Mouse (Mus musculus): ENCODE measurements around the gene Mettl7b. TPM values are rescaled to one million over a fixed set of nuclear protein-coding genes. Genes with fewer than 3 reads are reported as not detected.

Mettl7b gene
- polyA plus RNA-seq, 1 experiment from 2014 or later: not detected

GRCm38 (mm10) chr10:128918246-128918645 lies 42.5 kb downstream of the Mettl7b start:
- no peaks in the 10 kb centered on the region for H3K9me3 ChIP-seq (ENCODE audit: control insufficient read depth, low read length)
- no peak overlapping the region for H3K4me3 ChIP-seq (ENCODE audit: low read depth, low read length)
- H3K27me3 ChIP-seq (ENCODE audit: control insufficient read depth, insufficient read depth, low read length): no peaks in the 10 kb centered on the region
- ATAC-seq (replicated peaks; ENCODE audit: low FRiP score) (no peak), DNase-seq (ENCODE audit: low spot score) (no peak)
- no peaks in the 10 kb centered on the region; the same call in 1 of the 2 replicates for H3K4me1 ChIP-seq (replicated peaks; ENCODE audit: control insufficient read depth, insufficient read depth, low read length)
- H3K36me3 ChIP-seq (ENCODE audit: control insufficient read depth, insufficient read depth, low read length): no peaks in the 10 kb centered on the region
- H3K4me2 ChIP-seq (ENCODE audit: low read depth, low read length, severe bottlenecking): no peak overlapping the region
- WGBS: 82% methylated on average over 7 of the region's 7 CpGs
- H3K9ac ChIP-seq (ENCODE audit: low read length): no peak overlapping the region
- H3K27ac ChIP-seq (ENCODE audit: low read depth, low read length): no peak overlapping the region

GRCm38 (mm10) chr10:128917400-128917799 lies 43.4 kb downstream of the Mettl7b start:
- Histone ChIP-seq H3K4me1 (replicated peaks; ENCODE audit: control insufficient read depth, insufficient read depth, low read length) (no peaks in the 10 kb centered on the region; the same call in 1 of the 2 replicates), H3K9ac (ENCODE audit: low read length) (no peak overlapping the region), H3K4me3 (ENCODE audit: low read depth, low read length) (no peak overlapping the region), H3K27me3 (ENCODE audit: control insufficient read depth, insufficient read depth, low read length) (no peaks in the 10 kb centered on the region), H3K36me3 (ENCODE audit: control insufficient read depth, insufficient read depth, low read length) (no peaks in the 10 kb centered on the region), H3K27ac (ENCODE audit: low read depth, low read length) (no peak overlapping the region), H3K4me2 (ENCODE audit: low read depth, low read length, severe bottlenecking) (no peak overlapping the region), H3K9me3 (ENCODE audit: control insufficient read depth, low read length) (no peaks in the 10 kb centered on the region)
- 87% methylated on average over 6 of the region's 6 CpGs for WGBS
- no peak for ATAC-seq (replicated peaks; ENCODE audit: low FRiP score)
- no peak for DNase-seq (ENCODE audit: low spot score)

- Histone ChIP-seq H3K4me1 (replicated peaks; ENCODE audit: control insufficient read depth, insufficient read depth, low read length) (no peaks in the 10 kb centered on the region; the same call in 1 of the 2 replicates), H3K27me3 (ENCODE audit: control insufficient read depth, insufficient read depth, low read length) (no peaks in the 10 kb centered on the region), H3K27ac (ENCODE audit: low read depth, low read length) (no peak overlapping the region), H3K9ac (ENCODE audit: low read length) (no peak overlapping the region), H3K36me3 (ENCODE audit: control insufficient read depth, insufficient read depth, low read length) (no peaks in the 10 kb centered on the region), H3K4me3 (ENCODE audit: low read depth, low read length) (no peak overlapping the region), H3K9me3 (ENCODE audit: control insufficient read depth, low read length) (no peaks in the 10 kb centered on the region), H3K4me2 (ENCODE audit: low read depth, low read length, severe bottlenecking) (no peak overlapping the region)
- ATAC-seq (replicated peaks; ENCODE audit: low FRiP score) (no peak), DNase-seq (ENCODE audit: low spot score) (no peak)
- 95% methylated on average over 3 of the region's 3 CpGs for WGBS
Measured at GRCm38 (mm10) chr10:128916665-128917064, 44.1 kb downstream of the Mettl7b start.

- Histone ChIP-seq H3K9ac (ENCODE audit: low read length) (no peak overlapping the region), H3K27ac (ENCODE audit: low read depth, low read length) (no peak overlapping the region), H3K27me3 (ENCODE audit: control insufficient read depth, insufficient read depth, low read length) (no peaks in the 10 kb centered on the region), H3K4me2 (ENCODE audit: low read depth, low read length, severe bottlenecking) (no peak overlapping the region), H3K4me1 (replicated peaks; ENCODE audit: control insufficient read depth, insufficient read depth, low read length) (no peaks in the 10 kb centered on the region; the same call in 1 of the 2 replicates), H3K9me3 (ENCODE audit: control insufficient read depth, low read length) (no peaks in the 10 kb centered on the region), H3K36me3 (ENCODE audit: control insufficient read depth, insufficient read depth, low read length) (no peaks in the 10 kb centered on the region), H3K4me3 (ENCODE audit: low read depth, low read length) (no peak overlapping the region)
- DNase-seq (ENCODE audit: low spot score): no peak
- ATAC-seq (replicated peaks; ENCODE audit: low FRiP score): no peak
- WGBS: 88% methylated on average over 2 of the region's 2 CpGs
Measured at GRCm38 (mm10) chr10:128915550-128915949, 45.2 kb downstream of the Mettl7b start.

GRCm38 (mm10) chr10:128913696-128914095 lies 47.1 kb downstream of the Mettl7b start:
- no peaks in the 10 kb centered on the region for H3K27me3 ChIP-seq (ENCODE audit: control insufficient read depth, insufficient read depth, low read length)
- ATAC-seq (replicated peaks; ENCODE audit: low FRiP score) (0 out of 2 replicates have a peak, but pooled peaks have one; percentile 7), DNase-seq (ENCODE audit: low spot score) (no peak)
- 80% methylated on average over 12 of the region's 12 CpGs for WGBS
- H3K9ac ChIP-seq (ENCODE audit: low read length): no peak overlapping the region
- H3K4me3 ChIP-seq (ENCODE audit: low read depth, low read length): no peak overlapping the region
- no peaks in the 10 kb centered on the region for H3K36me3 ChIP-seq (ENCODE audit: control insufficient read depth, insufficient read depth, low read length)
- no peak overlapping the region for H3K4me2 ChIP-seq (ENCODE audit: low read depth, low read length, severe bottlenecking)
- H3K27ac ChIP-seq (ENCODE audit: low read depth, low read length): no peak overlapping the region
- peaks cover 3% of the 10 kb centered on the region; the same call in 1 of the 2 replicates for H3K4me1 ChIP-seq (replicated peaks; ENCODE audit: control insufficient read depth, insufficient read depth, low read length)
- no peaks in the 10 kb centered on the region for H3K9me3 ChIP-seq (ENCODE audit: control insufficient read depth, low read length)

DNA sequence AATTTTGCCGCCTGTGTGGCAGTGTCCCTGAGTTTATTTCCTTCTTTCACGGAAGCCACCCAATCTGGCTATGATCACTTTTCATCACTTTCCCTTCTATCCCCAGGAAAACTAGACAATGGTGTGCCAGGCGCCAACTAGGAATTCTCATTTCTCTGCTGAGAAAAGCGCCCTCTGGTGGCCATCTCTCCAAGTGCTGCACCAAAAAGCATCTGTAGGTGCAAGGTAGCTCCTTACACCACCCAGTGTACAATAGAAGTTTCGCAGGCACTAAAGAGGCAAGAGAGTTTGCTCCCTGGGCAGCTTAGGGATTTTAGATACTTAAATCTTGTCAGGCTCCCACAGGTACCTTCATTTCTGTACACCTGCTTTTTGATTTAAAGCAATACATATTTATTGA lies 47.6 kb downstream of the Mettl7b start:
- Histone ChIP-seq H3K9me3 (ENCODE audit: control insufficient read depth, low read length) (no peaks in the 10 kb centered on the region), H3K9ac (ENCODE audit: low read length) (no peak overlapping the region), H3K4me1 (replicated peaks; ENCODE audit: control insufficient read depth, insufficient read depth, low read length) (peaks cover 3% of the 10 kb centered on the region; the same call in 1 of the 2 replicates), H3K4me2 (ENCODE audit: low read depth, low read length, severe bottlenecking) (no peak overlapping the region), H3K4me3 (ENCODE audit: low read depth, low read length) (no peak overlapping the region), H3K36me3 (ENCODE audit: control insufficient read depth, insufficient read depth, low read length) (no peaks in the 10 kb centered on the region), H3K27ac (ENCODE audit: low read depth, low read length) (no peak overlapping the region), H3K27me3 (ENCODE audit: control insufficient read depth, insufficient read depth, low read length) (no peaks in the 10 kb centered on the region)
- WGBS: 8% methylated on average over 5 of the region's 5 CpGs
- peak; percentile 52 for ATAC-seq (replicated peaks; ENCODE audit: low FRiP score)
- DNase-seq (ENCODE audit: low spot score): peak; percentile 95

DNA sequence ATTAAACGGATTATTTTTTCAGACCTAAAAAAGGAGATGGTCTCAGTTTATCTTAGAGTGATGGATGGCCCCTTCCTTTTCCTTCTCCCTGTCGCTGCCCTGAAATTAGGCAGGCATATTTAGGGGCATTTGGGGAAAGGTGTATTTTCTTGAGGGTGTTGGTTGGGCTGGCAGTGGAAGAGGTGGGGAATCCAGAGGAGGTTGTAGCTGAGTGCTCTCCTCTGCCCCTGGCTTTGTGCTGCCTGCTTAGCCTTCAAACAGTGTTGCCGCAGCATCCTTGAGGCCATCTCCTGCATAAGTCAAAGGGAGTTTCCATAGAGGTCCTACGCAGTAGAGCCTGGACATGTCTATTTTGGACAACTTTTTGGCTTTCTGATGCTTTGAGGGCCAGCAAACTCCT lies 48.0 kb downstream of the Mettl7b start:
- Histone ChIP-seq H3K9ac (ENCODE audit: low read length) (no peak overlapping the region), H3K36me3 (ENCODE audit: control insufficient read depth, insufficient read depth, low read length) (no peaks in the 10 kb centered on the region), H3K4me2 (ENCODE audit: low read depth, low read length, severe bottlenecking) (no peak overlapping the region), H3K4me3 (ENCODE audit: low read depth, low read length) (no peak overlapping the region), H3K27me3 (ENCODE audit: control insufficient read depth, insufficient read depth, low read length) (no peaks in the 10 kb centered on the region), H3K4me1 (replicated peaks; ENCODE audit: control insufficient read depth, insufficient read depth, low read length) (peaks cover 3% of the 10 kb centered on the region; the same call in 1 of the 2 replicates), H3K9me3 (ENCODE audit: control insufficient read depth, low read length) (no peaks in the 10 kb centered on the region), H3K27ac (ENCODE audit: low read depth, low read length) (no peak overlapping the region)
- 81% methylated on average over 4 of the region's 4 CpGs for WGBS
- no peak for ATAC-seq (replicated peaks; ENCODE audit: low FRiP score)
- DNase-seq (ENCODE audit: low spot score): no peak

DNA sequence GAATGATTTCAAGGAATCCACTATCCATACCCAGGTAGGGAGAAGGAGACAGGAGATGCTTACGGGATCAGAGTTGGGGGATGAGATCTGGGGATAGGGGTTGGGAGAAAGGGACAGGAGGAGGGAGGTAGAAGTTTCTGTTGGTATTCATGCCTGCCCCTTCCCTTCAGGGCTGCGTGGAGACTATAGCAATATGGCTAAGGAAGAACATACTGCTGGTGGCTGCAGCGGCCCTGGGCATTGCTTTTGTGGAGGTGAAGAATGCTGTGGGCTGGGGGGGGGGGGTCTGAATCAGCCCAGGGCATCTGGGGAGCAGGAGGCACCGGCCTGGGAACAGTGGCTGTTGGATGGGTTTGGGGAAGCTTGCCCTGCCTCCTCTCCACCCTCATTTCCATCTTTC lies 48.5 kb downstream of the Mettl7b start:
- no peak for ATAC-seq (replicated peaks; ENCODE audit: low FRiP score)
- Histone ChIP-seq H3K27me3 (ENCODE audit: control insufficient read depth, insufficient read depth, low read length) (no peaks in the 10 kb centered on the region), H3K36me3 (ENCODE audit: control insufficient read depth, insufficient read depth, low read length) (no peaks in the 10 kb centered on the region)

GRCm38 (mm10) chr10:128911430-128911829 lies 49.4 kb downstream of the Mettl7b start:
- Histone ChIP-seq H3K4me1 (replicated peaks; ENCODE audit: control insufficient read depth, insufficient read depth, low read length) (peaks cover 3% of the 10 kb centered on the region; the same call in 1 of the 2 replicates), H3K27me3 (ENCODE audit: control insufficient read depth, insufficient read depth, low read length) (no peaks in the 10 kb centered on the region), H3K4me2 (ENCODE audit: low read depth, low read length, severe bottlenecking) (no peak overlapping the region), H3K36me3 (ENCODE audit: control insufficient read depth, insufficient read depth, low read length) (no peaks in the 10 kb centered on the region), H3K4me3 (ENCODE audit: low read depth, low read length) (no peak overlapping the region), H3K27ac (ENCODE audit: low read depth, low read length) (no peak overlapping the region), H3K9ac (ENCODE audit: low read length) (no peak overlapping the region), H3K9me3 (ENCODE audit: control insufficient read depth, low read length) (no peaks in the 10 kb centered on the region)
- ATAC-seq (replicated peaks; ENCODE audit: low FRiP score) (no peak), DNase-seq (ENCODE audit: low spot score) (peak; percentile 51)
- WGBS: 89% methylated on average over 6 of the region's 6 CpGs

More for the DNA sequence above, 48.5 kb downstream of the Mettl7b start:
- DNase-seq (ENCODE audit: low spot score): peak; percentile 49
- Histone ChIP-seq H3K9me3 (ENCODE audit: control insufficient read depth, low read length) (no peaks in the 10 kb centered on the region), H3K4me3 (ENCODE audit: low read depth, low read length) (no peak overlapping the region), H3K4me2 (ENCODE audit: low read depth, low read length, severe bottlenecking) (no peak overlapping the region), H3K27ac (ENCODE audit: low read depth, low read length) (no peak overlapping the region), H3K9ac (ENCODE audit: low read length) (no peak overlapping the region), H3K4me1 (replicated peaks; ENCODE audit: control insufficient read depth, insufficient read depth, low read length) (peaks cover 3% of the 10 kb centered on the region; the same call in 1 of the 2 replicates)
- 93% methylated on average over 4 of the region's 4 CpGs for WGBS

All from forebrain, embryonic 11.5 days (tissue).